In genomic region chr3:28185518-28185917, GRCm38 (mm10) we compare ENCODE assay signal across 18 mouse cellular contexts.
DNase-seq lines count a peak whose midpoint lies in the region; ATAC-seq lines count a peak whose summit lies in the region.
"Had no signal": no experiment of that assay in that cellular context is flagged by ENCODE, and none has a peak within 500 bp of the region (broad histone marks: within the 10 kb centered on the region; RNA-seq: fewer than 3 reads in every experiment).

No protein-coding gene starts in this region.

- DNase-seq in midbrain, embryonic 10.5 days (ENCODE audit: low spot score), result no peak
- DNase-seq in embryo, embryonic 10 days (ENCODE audit: low spot score), result peak; percentile 67
- peak; percentile 30 for DNase-seq in forelimb bud, embryonic 11.5 days (ENCODE audit: low read depth, low spot score)
- peak; percentile 67 for DNase-seq in mesoderm, embryonic 11.5 days (ENCODE audit: low read depth, low spot score)
- DNase-seq in layer of hippocampus, adult 8-10 months (ENCODE audit: low spot score in 2 of 2), result no peak
- DNase-seq in urinary bladder, postnatal 36 days (ENCODE audit: low spot score in 2 of 2), result no peak
- DNase-seq in heart, adult 9 months (ENCODE audit: low spot score in 2 of 2), result no peak
- DNase-seq: cerebellum, adult 11 months; cerebellum, postnatal 36 days; kidney, adult 2 months; kidney, postnatal 36 days; liver, embryonic 13.5 days; spleen, adult 18-20 months had no signal

- H3K27ac ChIP-seq in midbrain, embryonic 10.5 days (replicated peaks), result peak overlapping the region; percentile 53
- no peak overlapping the region for H3K27ac ChIP-seq in midbrain, embryonic 13.5 days
- H3K27ac ChIP-seq: heart, embryonic 15.5 days; liver, embryonic 13.5 days; neural tube, embryonic 13.5 days had no signal

- no peaks in the 10 kb centered on the region for H3K27me3 ChIP-seq in midbrain, embryonic 10.5 days (ENCODE audit: low read depth, poor library complexity, severe bottlenecking)
- no peaks in the 10 kb centered on the region for H3K27me3 ChIP-seq in midbrain, embryonic 13.5 days
- H3K27me3 ChIP-seq: heart, embryonic 15.5 days; liver, embryonic 13.5 days; neural tube, embryonic 13.5 days; Patski had no signal

- no peak overlapping the region for H3K4me3 ChIP-seq in midbrain, embryonic 10.5 days
- no peak overlapping the region for H3K4me3 ChIP-seq in midbrain, embryonic 13.5 days (replicated peaks)
- H3K4me3 ChIP-seq: heart, embryonic 15.5 days; liver, embryonic 13.5 days; megakaryocyte, embryonic 14.5 days; neural tube, embryonic 13.5 days had no signal

- no peak for ATAC-seq in midbrain, embryonic 13.5 days
- ATAC-seq: Patski had no signal

- no peaks in the 10 kb centered on the region for H3K9me3 ChIP-seq in midbrain, embryonic 10.5 days (replicated peaks)
- no peaks in the 10 kb centered on the region for H3K9me3 ChIP-seq in midbrain, embryonic 13.5 days
- H3K9me3 ChIP-seq: heart, embryonic 15.5 days; liver, embryonic 13.5 days; megakaryocyte, embryonic 14.5 days; neural tube, embryonic 13.5 days had no signal

- H3K9ac ChIP-seq in midbrain, embryonic 13.5 days (replicated peaks), result no peak overlapping the region
- H3K9ac ChIP-seq: heart, embryonic 15.5 days; liver, embryonic 13.5 days; neural tube, embryonic 13.5 days had no signal

- no peaks in the 10 kb centered on the region for H3K36me3 ChIP-seq in midbrain, embryonic 10.5 days
- H3K36me3 ChIP-seq in midbrain, embryonic 13.5 days, result no peaks in the 10 kb centered on the region
- H3K36me3 ChIP-seq: heart, embryonic 15.5 days; liver, embryonic 13.5 days; neural tube, embryonic 13.5 days had no signal

- H3K4me1 ChIP-seq in midbrain, embryonic 10.5 days, result peaks cover 16% of the 10 kb centered on the region
- H3K4me1 ChIP-seq in midbrain, embryonic 13.5 days (replicated peaks), result peaks cover 8% of the 10 kb centered on the region
- H3K4me1 ChIP-seq: liver, embryonic 13.5 days had no signal

- no peak overlapping the region for H3K4me2 ChIP-seq in midbrain, embryonic 13.5 days (replicated peaks)
- H3K4me2 ChIP-seq: heart, embryonic 15.5 days; liver, embryonic 13.5 days; neural tube, embryonic 13.5 days had no signal

- 39% methylated on average over 1 of the region's 1 CpGs for WGBS in midbrain, embryonic 10.5 days
- 34% methylated on average over 1 of the region's 1 CpGs for WGBS in midbrain, embryonic 13.5 days

Comparison
In these comparisons a context has a peak if more than half of its experiments do, and no peak if none do; other contexts are left out.
1. DNase-seq: peak in embryo, embryonic 10 days (single experiment), forelimb bud, embryonic 11.5 days (single experiment) and mesoderm, embryonic 11.5 days (single experiment); none in midbrain, embryonic 10.5 days (single experiment), layer of hippocampus, adult 8-10 months (0 of 2), urinary bladder, postnatal 36 days (0 of 2) and heart, adult 9 months (0 of 2).